Mouse (Mus musculus): ENCODE measurements around the gene Lenep.

Lenep gene

GRCm38 (mm10) chr3:89367338-89367737 is 35.3 kb downstream of the Lenep start:
- DNase-seq, result no peak

- no peak for DNase-seq
Measured at GRCm38 (mm10) chr3:89365486-89366414, 36.8 kb downstream of the Lenep start.

GRCm38 (mm10) chr3:89365153-89365485 is 37.5 kb downstream of the Lenep start, which contains the start of gene Dcst1:
Gene Dcst1, minus strand, starts transcription at chr3:89365253.
- no peak for DNase-seq

GRCm38 (mm10) chr3:89364631-89365030 is 38.0 kb downstream of the Lenep start:
- DNase-seq, result no peak

- DNase-seq, result no peak
Measured at GRCm38 (mm10) chr3:89361675-89362074, 40.9 kb downstream of the Lenep start, which contains the start of gene Dcst2. Gene Dcst2, plus strand, starts transcription at chr3:89361975.

- DNase-seq, result no peak
Measured at GRCm38 (mm10) chr3:89360237-89360636, 42.4 kb downstream of the Lenep start.

- DNase-seq, result no peak
Measured at GRCm38 (mm10) chr3:89359630-89360029, 43.0 kb downstream of the Lenep start.

GRCm38 (mm10) chr3:89356029-89356428 is 46.6 kb downstream of the Lenep start:
- DNase-seq, result no peak

- DNase-seq, result no peak
Measured at GRCm38 (mm10) chr3:89355512-89355902, 47.1 kb downstream of the Lenep start.

GRCm38 (mm10) chr3:89354816-89355511 is 47.6 kb downstream of the Lenep start:
- peak; percentile 88 to 93 for DNase-seq

GRCm38 (mm10) chr3:89351271-89351670 is 51.3 kb downstream of the Lenep start:
- DNase-seq, result no peak
